Mouse (Mus musculus) central nervous system, embryonic 18 days (tissue): ENCODE measurements around the gene Vps33b. TPM values are rescaled to one million over a fixed set of nuclear protein-coding genes. Genes with fewer than 3 reads are reported as not detected.

ENCODE experiments used
- polyA plus RNA-seq: library from polyadenylated mRNA; depleted of rRNA; stranded (reverse); fragments of >200 nt; gene quantifications from 2 replicates; pipeline ENCODE4 v1.2.3, GENCODE M21; 2012; rRNA removed

Gene Vps33b
- 34.2 and 35.7 TPM in 2 replicates for polyA plus RNA-seq

DNA sequence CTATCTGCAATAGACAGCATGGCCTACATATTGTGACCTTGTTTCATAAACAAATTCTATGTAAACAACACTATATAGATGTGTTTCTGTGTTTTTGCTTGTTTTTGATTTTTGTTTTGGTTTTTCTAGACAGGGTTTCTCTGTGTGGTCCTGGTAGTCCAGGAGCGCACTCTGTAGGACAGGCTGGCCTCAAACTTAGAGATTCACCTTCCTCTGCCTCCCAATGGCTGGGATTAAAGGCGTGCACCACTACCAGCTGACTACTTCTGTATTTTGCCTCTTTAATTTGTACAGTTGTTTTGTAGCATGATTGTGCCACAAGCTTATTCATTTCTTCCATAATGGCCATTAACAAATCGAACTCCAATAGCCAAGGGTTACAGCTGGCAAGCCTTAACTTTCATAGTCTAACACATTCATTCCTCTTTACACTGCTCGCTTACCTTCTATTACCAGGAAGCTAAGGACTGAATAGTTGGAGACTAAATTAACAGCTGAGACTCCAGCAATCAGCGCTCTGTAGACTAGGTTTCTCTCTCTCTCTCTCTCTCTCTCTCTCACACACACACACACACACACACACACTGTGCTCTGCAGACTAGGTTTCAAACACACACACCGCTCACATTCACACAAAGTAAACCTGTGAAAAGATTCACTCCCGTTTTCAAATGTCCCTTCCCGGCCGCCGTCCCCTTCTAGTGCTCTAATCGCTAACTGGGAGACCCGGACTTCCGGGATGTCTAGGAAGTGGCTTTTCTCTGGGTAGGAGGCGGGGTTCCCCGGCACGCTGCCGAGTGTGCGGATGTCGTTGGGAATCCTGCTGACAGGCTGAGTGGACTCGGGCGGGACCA is at the start of gene Vps33b:
Gene Vps33b, plus strand, starts transcription at position 753 of the 854 bp plus-strand sequence.

DNA sequence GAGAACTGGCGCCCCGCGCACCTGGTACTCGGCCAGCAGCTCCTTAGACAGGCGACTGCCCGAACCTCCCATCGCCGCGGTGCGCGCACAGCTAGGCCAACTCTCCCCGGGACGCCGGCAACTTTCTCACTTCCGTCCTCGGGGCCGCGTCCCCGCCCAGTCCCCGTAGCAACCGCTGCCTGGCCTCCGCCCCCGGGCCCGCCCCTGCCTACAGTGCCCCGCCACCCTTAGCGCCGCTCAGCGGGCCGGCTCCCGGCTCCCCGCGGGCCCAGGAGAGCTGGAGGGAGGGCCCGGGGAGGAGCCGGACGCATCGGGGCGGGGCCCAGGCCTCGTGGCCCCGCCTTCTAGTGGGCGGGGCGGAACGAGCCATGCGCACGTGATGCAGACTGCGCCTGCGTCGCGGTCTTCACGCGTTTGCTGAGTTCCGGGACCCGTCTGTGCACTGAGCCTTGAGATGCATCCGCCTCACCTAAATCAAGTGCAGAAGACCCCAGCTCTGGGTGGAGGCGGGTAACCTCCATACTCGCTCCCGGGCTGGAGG is 36.9 kb upstream of the Vps33b start, which contains the start of the genes Cib1 and Gdpgp1:
Gene Cib1, minus strand, starts transcription at position 325 of the 541 bp plus-strand sequence.
Gene Gdpgp1, plus strand, starts transcription at position 377 of the 541 bp plus-strand sequence.

DNA sequence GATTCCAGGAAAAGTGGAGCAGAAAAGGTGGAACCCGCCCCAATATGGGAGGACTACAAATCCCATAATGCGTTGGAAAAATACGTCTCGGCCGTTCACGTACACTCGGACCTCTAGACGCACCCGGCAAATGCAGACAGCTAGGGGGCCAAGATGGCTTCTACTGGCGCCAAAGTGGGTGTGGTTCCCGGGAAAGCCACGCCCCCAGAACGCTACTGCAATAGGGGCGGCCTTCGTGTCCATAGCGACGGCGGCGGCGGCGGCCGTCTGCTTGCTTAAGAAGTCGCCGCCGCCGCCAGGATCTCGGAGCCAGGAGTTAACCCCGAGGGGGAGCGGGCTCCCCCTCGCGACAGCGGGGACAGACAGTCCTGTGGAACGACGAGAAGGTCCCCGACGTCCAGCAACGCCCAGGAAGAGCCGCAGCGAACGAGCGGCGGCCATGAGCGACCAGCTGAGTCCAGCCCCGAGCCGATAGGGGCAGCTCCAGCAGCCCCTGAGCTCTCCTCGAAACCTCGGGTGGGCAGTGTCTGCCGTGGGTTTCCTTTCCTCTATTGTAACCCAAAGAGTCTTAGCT is 23.2 kb upstream of the Vps33b start, which contains the start of gene Ttll13:
Gene Ttll13, plus strand, starts transcription at position 229 of the 574 bp plus-strand sequence.

DNA sequence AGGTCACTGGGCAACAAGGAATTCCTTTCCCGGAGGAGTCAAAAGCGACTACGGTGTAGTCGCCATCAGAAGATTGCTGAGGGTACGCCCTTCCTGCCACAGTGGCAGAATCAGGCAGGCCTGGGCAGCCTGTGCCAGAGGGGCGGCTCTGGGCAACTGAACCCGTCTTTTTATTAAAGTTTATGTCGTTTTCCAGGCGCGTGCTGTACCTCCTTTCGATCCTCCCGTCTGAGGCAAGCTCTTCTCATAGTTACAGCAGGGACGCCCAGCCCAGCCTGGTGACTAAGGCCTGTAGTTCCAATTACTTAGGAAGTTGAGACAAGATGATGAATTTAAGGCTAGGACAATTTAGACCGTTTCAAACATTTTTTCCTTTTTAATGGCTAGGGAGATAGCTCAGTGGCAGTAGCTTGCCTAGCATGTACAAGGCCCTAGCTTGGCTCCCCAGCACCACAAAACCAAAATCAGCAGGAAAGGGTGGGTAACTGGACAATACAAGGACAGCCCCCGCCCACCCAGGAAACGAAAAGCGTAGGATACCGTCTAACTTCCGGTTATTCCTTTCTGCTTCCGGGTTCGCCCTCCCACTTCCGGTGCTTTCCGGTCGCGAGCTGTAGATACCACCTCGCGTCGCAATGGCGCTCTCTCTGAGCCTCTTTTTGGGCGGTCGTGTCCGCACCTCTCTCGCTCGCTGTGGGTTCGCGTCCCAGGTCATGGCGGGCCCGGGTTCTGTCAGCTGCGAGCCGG is 8.7 kb upstream of the Vps33b start, which contains the start of gene Ngrn:
Gene Ngrn, plus strand, starts transcription at position 591 of the 747 bp plus-strand sequence.

DNA sequence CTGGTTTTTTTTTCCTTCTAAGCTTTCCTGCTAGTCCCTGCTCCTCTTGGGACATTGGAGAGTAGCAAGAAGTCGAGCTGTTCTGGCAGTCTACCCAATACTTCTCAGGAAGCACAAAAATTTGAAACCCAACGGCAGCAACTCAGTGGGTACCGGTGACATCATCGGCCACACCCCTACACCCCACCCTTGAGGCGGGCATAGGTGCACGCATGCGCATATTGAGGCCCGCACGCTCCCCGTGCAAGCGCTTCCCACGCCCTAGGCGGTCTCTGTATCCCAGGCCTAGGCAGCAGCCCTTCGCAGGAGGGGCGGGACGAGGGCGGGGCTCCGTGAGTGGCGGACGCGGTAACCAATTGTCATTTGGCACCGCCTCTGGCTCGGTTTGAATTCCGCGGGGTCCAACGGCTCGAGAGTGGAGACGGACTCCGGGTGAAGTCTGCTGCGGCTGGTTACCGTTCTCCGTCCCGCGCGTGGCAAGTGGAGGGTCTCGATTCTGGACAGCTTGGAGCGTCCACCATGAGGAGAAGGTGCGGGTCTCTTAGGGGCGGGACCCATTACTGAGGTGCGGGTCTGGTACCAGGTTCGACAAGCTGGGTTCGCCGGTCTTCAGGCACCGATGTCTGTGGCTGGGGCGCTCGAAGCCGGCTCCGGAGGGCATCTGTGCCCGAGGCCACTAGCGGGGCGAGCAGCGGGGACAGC is 24.8 kb downstream of the Vps33b start, which contains the start of gene Prc1:
Gene Prc1, plus strand, starts transcription at position 389 of the 702 bp plus-strand sequence.

DNA sequence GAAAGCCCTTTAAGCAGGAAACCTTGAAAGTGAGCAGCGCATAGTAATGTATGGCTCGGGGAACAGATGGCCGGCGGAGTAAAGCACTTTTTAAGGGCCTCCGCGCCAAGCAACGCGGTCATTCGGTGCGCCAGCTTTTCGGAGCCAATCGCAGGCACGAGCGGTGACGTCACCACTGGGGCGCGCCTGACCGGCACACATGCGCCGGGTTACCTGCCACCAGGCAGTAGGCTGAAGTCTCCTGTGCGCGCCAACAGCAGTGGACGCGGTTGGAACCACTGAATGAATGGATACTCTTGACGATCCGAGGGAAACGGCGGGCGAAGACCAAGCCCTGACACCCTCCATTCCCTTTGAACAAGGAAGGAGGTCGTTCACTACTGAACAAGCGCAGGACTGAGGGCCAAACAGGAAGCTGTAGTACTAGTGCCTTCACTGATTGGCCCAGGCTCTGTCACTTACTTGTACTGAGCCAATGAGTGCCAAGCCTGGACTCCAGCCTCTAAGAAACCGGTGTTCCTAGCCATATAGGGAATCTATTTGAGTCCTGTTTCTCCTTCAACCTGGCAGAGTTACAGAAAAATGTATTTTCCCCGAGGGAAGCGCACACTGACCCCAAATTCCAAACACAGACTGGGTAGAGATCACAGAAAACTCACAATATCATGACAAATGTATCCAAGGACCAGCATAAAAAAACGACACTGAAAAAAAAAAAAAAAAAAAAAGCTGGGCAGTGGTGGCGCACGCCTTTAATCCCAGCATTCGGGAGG is 54.8 kb downstream of the Vps33b start, which contains the start of gene Rccd1:
Gene Rccd1, minus strand, starts transcription at position 412 of the 773 bp plus-strand sequence.

DNA sequence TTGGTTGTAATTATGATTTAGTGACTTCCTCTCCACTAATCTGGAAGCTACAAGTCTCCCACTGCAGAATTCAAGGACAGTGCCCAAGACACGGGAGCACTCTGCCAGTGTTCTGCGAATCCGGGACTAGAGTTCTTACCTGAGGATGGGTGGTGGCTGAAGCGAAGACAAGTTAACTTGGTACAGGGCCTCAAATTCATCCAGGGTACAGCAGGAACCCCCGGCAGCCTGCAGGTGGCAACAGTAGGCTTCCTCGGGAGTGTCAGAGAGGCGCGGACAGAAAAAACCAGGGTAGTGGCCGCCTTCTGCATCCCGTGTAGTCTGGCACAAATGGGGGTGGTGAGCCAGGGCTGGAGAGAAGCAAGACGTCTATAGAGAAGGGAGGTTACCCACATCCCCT is 71.3 kb downstream of the Vps33b start, which contains the start of gene Unc45a:
Gene Unc45a, minus strand, starts transcription at position 213 of the 400 bp plus-strand sequence.

Other genes with a start within 250 kb of the Vps33b start
- gene Zfp710, start 244.8 kb upstream of the Vps33b start, polyA plus RNA-seq: 20.0 and 24.3 TPM in 2 replicates
- gene Idh2, start 154.3 kb upstream of the Vps33b start, polyA plus RNA-seq: 181 and 185 TPM in 2 replicates
- 13.5 and 14.6 TPM in 2 replicates for gene Sema4b, start 82.8 kb upstream of the Vps33b start, polyA plus RNA-seq
- 23.8 and 28.9 TPM in 2 replicates for gene Cib1, start 36.8 kb upstream of the Vps33b start, polyA plus RNA-seq
- gene Gdpgp1, start 36.8 kb upstream of the Vps33b start, polyA plus RNA-seq: 2.0 and 2.3 TPM in 2 replicates
- 0.92 and 0.96 TPM in 2 replicates for gene Ttll13, start 23.3 kb upstream of the Vps33b start, polyA plus RNA-seq
- gene Ngrn, start 8.4 kb upstream of the Vps33b start, polyA plus RNA-seq: 64.3 and 65.9 TPM in 2 replicates
- 18.6 and 22.8 TPM in 2 replicates for gene Prc1, start 24.8 kb downstream of the Vps33b start, polyA plus RNA-seq
- gene Rccd1, start 54.8 kb downstream of the Vps33b start, polyA plus RNA-seq: 24.9 and 25.4 TPM in 2 replicates
- 70.6 and 77.1 TPM in 2 replicates for gene Unc45a, start 71.4 kb downstream of the Vps33b start, polyA plus RNA-seq
- 46.9 and 50.0 TPM in 2 replicates for gene Hddc3, start 73.5 kb downstream of the Vps33b start, polyA plus RNA-seq
- 59.6 and 69.5 TPM in 2 replicates for gene Man2a2, start 101.7 kb downstream of the Vps33b start, polyA plus RNA-seq
- 5.3 and 6.2 TPM in 2 replicates for gene Fes, start 118.3 kb downstream of the Vps33b start, polyA plus RNA-seq
- gene Furin, start 135.8 kb downstream of the Vps33b start, polyA plus RNA-seq: 14.3 and 17.2 TPM in 2 replicates